In genomic region chr6:24310675-24311074, GRCm38 (mm10) we compare ENCODE assay signal across 29 mouse cellular contexts.
DNase-seq lines count a peak whose midpoint lies in the region; ATAC-seq and TF ChIP-seq lines count a peak whose summit lies in the region.
"Had no signal": no experiment of that assay in that cellular context is flagged by ENCODE, and none has a peak within 500 bp of the region (broad histone marks: within the 10 kb centered on the region; RNA-seq: fewer than 3 reads in every experiment).

No protein-coding gene starts in this region.

- H3K27ac ChIP-seq in small intestine, adult 2 months (ENCODE audit: insufficient read depth, low read depth, low read length) = peak overlapping the region; percentile 74; the same call in 1 of the 2 replicates
- H3K27ac ChIP-seq: embryonic facial prominence, embryonic 10.5 days; embryonic facial prominence, embryonic 13.5 days; forebrain, embryonic 12.5 days; forebrain, embryonic 15.5 days; heart, adult 2 months; heart, embryonic 10.5 days; heart, embryonic 13.5 days; hindbrain, embryonic 12.5 days; hindbrain, embryonic 15.5 days had no signal

- TF ChIP-seq POLR2A in small intestine, adult 2 months (IDR thresholded peaks at IDR 0.05; ENCODE audit: low read depth, low read length) = no peak

- peak; percentile 29 for DNase-seq in induced T-regulatory cell, adult 2 months (ENCODE audit: low read depth)
- no peak for DNase-seq in lung, postnatal 14 days
- DNase-seq in embryo, embryonic 10.5 days (ENCODE audit: low spot score) = no peak
- DNase-seq: adrenal gland, postnatal 10 days; adrenal gland, postnatal 36 days; cerebellum, adult 11 months; cerebellum, adult 2 months; cerebellum, adult 9-11 months; cerebellum, postnatal 25 days; embryo, embryonic 11 days; gastrocnemius, postnatal 10 days; gastrocnemius, postnatal 36 days; heart, adult 2 months; heart, postnatal 14 days; heart, postnatal 4 days had no signal

- H3K4me3 ChIP-seq in megakaryocyte, embryonic 14.5 days (replicated peaks) = peak overlapping the region; percentile 59
- H3K4me3 ChIP-seq in small intestine, adult 2 months (ENCODE audit: low read depth, low read length) = no peak overlapping the region
- H3K4me3 ChIP-seq: embryonic facial prominence, embryonic 10.5 days; embryonic facial prominence, embryonic 13.5 days; erythroblast, embryonic 14.5 days; forebrain, embryonic 12.5 days; forebrain, embryonic 15.5 days; heart, adult 2 months; heart, embryonic 10.5 days; heart, embryonic 13.5 days; hindbrain, embryonic 12.5 days; hindbrain, embryonic 15.5 days had no signal

- peaks cover 4% of the 10 kb centered on the region; the same call in 1 of the 2 replicates for H3K9me3 ChIP-seq in megakaryocyte, embryonic 14.5 days
- H3K9me3 ChIP-seq: embryonic facial prominence, embryonic 10.5 days; embryonic facial prominence, embryonic 13.5 days; forebrain, embryonic 12.5 days; forebrain, embryonic 15.5 days; heart, embryonic 10.5 days; heart, embryonic 13.5 days; hindbrain, embryonic 12.5 days; hindbrain, embryonic 15.5 days had no signal

- TF ChIP-seq CTCF in small intestine, adult 2 months (IDR thresholded peaks at IDR 0.05; ENCODE audit: extremely low read depth, insufficient read length, insufficient replicate concordance, low read depth, low read length) = no peak

- H3K36me3 ChIP-seq in megakaryocyte, embryonic 14.5 days (replicated peaks; ENCODE audit: low read length) = no peaks in the 10 kb centered on the region
- no peaks in the 10 kb centered on the region for H3K36me3 ChIP-seq in small intestine, adult 2 months (ENCODE audit: control insufficient read depth, insufficient read depth, low read length)
- H3K36me3 ChIP-seq: embryonic facial prominence, embryonic 10.5 days; embryonic facial prominence, embryonic 13.5 days; forebrain, embryonic 12.5 days; forebrain, embryonic 15.5 days; heart, embryonic 10.5 days; heart, embryonic 13.5 days; hindbrain, embryonic 12.5 days; hindbrain, embryonic 15.5 days had no signal

- H3K4me1 ChIP-seq in megakaryocyte, embryonic 14.5 days = no peaks in the 10 kb centered on the region
- H3K4me1 ChIP-seq in small intestine, adult 2 months (ENCODE audit: control insufficient read depth, insufficient read depth, insufficient read length, low read length) = peaks cover 5% of the 10 kb centered on the region; the same call in 1 of the 2 replicates
- H3K4me1 ChIP-seq: embryonic facial prominence, embryonic 10.5 days; embryonic facial prominence, embryonic 13.5 days; forebrain, embryonic 12.5 days; forebrain, embryonic 15.5 days; heart, embryonic 10.5 days; heart, embryonic 13.5 days; hindbrain, embryonic 12.5 days; hindbrain, embryonic 15.5 days had no signal

- H3K27me3 ChIP-seq in megakaryocyte, embryonic 14.5 days (replicated peaks) = no peaks in the 10 kb centered on the region
- no peaks in the 10 kb centered on the region for H3K27me3 ChIP-seq in small intestine, adult 2 months (ENCODE audit: control insufficient read depth, insufficient read depth, low read length)
- H3K27me3 ChIP-seq: embryonic facial prominence, embryonic 13.5 days; forebrain, embryonic 12.5 days; forebrain, embryonic 15.5 days; heart, embryonic 13.5 days; hindbrain, embryonic 12.5 days; hindbrain, embryonic 15.5 days had no signal

- no peak for ATAC-seq in megakaryocyte, adult 5-6 weeks (ENCODE audit: poor library complexity, severe bottlenecking)
- ATAC-seq in CD4-positive, CD25-positive, alpha-beta regulatory T cell, adult 4 months = peak; percentile 84
- no peak for ATAC-seq in megakaryocyte progenitor cell, adult 5-6 weeks (replicated peaks; ENCODE audit: poor library complexity)
- ATAC-seq: forebrain, embryonic 15.5 days had no signal

- WGBS in small intestine, adult 2 months = 20% methylated on average over 2 of the region's 2 CpGs
